Mouse (Mus musculus): ENCODE measurements around the gene Tbrg4. TPM values are rescaled to one million over a fixed set of nuclear protein-coding genes. Genes with fewer than 3 reads are reported as not detected.

The Tbrg4 gene
- total RNA-seq, 2 experiments from 2014 or later, result 105 to 108 TPM

DNA sequence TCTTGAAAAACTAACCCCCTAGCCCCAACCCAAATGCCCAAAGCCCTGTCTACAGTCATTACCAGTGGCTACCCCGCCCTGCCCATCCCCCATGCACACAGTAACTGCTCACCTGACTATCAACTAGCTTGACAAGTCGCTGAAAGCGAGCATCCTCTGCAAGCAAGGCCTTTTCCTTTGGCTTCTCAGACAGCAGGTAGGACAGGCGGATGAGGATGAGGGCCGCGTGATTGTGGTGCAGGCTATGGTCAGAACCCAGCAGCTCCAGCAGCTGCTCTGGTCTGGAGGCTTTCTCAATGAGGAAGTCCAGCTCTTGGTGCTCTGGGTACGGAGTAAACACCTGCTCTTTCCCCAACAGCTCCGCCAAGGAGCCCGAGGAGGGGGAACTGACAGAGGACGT, 2.2 kb downstream of the Tbrg4 start:
- no peak for DNase-seq

DNA sequence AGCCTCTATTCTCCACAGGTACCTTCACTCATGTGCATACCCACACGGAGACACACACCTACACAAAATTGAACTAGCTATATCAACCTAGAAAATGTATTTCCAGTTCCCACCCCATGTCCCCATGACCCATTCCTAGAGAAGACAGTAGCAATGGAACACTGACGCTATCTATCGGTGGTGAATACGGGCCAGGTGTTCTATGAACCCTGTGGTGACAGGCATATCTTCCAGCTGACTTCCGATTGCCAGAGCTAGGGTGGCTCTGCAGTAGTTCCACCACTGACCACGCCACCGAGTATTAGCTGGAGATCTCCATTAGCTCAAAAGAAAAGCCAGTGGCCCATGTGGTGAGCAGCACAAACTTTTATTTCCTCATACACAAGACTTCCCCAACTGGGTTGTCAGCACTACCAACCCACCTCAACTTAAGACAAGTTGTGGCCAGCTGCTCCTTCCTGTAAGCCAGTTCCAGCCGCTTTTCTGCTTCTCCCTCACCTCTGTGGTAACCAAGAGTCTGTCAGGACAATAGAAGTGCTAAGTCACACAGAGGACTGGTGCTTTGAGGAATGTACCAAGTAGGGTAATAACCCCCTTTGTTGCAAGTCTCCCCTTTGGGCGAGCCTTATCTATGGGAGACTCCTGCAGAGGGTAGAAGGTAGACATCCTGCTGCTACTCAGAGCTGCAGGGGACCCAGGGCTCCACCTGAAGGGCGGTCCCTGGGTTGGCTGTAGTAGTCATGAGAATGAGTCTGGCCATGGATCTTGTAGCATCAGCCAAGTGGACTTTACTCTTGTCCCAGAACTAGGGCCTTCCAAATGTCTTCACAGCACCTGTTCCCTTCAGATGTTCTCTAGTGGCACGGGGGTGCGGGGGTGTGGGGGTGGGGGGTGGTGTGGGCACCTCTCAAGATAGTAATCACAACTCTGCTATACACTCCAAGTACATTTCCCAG, 10.3 kb downstream of the Tbrg4 start:
- no peak for DNase-seq

DNA sequence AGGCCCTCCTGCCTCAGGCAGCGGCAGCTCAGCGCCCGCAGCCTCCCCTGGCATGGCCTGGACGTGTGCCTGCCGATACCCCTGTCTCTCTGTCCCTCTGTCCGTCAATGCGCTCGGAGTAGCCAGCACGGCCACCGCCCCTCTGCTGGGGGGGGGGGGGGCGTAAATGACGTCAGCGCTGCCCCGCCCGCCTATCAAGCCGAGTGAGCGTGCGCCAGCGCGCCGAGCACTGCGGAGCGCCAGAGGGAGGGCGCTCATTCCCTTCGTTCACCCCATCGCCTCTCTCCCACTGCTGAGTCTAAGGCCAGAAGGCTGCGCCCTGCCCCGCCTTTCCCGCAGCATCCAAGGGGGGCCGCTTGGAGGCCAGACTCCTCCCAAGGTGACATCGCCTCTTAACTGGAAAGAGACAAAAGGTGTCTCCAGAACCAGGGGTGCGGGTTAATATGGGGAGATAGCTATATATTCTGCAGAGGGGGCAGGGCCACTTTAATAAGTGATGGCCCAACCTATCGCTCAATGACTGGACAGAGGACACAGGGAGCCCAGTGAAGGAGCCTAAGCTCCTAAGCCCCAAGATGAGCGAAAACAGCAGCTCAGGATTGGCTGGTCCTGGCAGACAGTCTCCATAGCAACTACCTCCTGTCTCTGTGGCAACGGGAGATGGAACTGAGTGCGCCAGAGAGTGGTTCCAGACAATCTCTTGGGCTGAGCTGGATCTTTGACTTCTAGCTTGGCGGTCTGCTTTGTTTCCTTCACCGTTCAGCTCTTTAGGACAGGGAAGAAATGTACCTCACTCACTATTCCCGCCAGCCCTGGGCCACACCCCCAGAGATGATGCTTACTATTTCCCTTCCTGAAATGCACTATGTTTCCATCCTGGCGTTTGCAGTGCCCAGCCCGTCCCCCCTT, 20.1 kb downstream of the Tbrg4 start, which contains the start of gene Nacad:
TSS of gene Nacad (minus strand) at position 563 of the 909 bp plus-strand sequence.
- no peak for DNase-seq

DNA sequence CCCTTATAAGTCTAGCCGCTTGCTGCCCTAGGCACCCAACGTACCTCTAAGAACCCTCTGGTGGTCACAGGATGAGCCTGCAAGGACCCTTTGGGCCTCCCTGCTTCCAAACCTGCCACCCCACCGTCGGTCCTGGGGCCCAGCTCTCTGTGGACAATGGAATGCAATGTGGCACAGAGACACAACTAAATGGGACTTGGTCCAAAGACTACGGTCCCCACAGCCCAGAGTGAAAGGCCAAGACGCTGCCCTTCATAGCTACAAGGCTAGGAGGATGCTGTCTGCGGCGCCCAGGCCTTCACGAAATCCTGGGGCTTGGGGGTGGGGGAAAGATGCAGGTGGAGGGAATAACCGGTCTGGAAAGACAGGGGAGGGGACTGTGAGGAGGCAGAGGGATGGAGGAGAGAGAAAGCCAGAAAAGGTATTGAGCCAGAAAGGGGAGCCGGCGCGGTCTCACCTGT, 20.8 kb downstream of the Tbrg4 start:
- DNase-seq, result no peak

DNA sequence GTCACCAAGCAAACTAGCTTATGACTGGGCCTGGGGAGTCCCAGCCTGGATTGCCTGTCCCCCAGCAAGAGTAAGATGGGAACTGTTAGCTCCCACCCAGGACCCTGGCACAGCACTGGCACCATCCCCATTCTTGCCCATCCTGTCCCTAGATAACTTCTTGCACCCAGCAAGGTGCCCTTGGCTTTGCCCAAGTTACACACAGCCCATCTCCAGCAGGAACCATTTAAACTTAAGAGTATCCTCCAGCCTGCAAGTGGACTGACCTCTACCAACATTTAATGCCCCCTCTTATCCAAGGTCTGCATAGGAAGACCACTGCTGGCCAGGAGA, 21.3 kb downstream of the Tbrg4 start:
- no peak for DNase-seq

DNA sequence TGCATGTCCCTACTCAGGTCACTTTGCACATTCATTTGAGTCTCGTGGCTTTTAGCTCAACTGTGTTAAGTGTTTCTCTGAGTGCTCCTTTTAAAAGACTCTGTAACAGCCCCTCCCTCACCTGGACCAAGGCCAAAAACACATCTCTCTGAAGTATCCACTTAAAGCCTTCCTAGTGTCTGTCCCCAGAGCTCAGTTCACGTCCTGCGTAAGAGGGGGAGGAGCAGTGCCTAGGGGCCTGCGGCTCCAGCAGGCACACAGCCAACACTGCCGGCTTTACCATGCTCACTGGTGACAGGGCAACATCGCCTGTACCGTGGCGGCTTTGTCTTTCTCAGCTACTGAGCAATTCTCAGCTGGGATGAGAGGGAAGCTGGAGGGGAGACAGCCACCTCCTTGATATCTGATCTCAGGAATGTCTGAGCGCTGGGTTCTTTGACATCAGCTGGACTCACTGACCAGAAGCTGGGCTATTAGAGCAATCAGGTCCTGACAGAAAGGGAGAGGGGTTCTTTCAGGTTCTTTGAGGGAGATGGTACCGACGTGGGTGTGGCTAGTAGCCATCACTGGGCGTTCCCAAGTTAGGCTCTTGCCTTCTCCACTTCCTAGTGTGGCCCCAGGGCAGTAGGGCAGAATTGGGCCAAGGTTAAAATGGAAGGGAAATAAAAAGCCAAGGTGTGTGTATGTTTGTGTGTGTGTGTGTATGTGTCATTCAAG, 21.8 kb downstream of the Tbrg4 start:
- peak; percentile 74 for DNase-seq

DNA sequence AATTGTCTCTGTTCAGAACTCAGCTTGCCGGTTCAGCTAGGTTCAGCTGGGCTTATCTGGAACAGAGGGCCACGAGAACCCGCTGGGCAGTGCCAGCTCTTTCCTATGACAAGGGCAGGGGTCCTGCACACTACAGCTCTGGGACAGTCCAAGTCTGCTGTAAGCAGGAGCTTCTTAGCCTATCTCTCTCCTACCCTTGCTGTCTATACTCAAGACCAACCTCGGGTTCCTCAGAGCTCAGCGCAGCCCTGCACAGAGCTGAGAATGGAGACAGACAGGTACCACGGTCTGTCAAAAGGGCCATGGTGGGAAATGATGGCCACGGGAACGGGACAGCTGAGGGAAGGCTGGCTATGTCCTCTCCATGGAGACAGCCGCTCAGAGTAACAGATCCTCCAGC, 22.6 kb downstream of the Tbrg4 start:
- no peak for DNase-seq

DNA sequence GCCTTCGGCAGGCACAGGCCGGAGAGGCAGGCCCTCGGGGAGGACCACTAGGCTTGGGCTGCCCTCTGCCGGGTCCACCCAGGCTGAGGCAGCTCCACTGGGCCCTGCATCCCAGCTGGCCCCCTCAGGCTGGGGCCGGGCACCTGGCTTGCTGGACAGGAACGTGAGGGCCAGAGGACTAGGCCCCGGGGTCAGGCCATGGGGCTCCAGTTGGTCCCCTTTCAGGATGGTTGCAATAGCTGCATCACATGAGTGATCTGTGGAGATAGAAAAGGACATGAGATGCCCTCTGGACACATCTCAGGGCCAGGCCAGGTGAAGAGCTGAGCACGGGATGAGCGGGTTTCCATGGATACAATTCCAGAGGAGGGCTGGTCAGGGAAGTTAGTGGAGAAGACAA, 23.2 kb downstream of the Tbrg4 start:
- DNase-seq, result no peak

DNA sequence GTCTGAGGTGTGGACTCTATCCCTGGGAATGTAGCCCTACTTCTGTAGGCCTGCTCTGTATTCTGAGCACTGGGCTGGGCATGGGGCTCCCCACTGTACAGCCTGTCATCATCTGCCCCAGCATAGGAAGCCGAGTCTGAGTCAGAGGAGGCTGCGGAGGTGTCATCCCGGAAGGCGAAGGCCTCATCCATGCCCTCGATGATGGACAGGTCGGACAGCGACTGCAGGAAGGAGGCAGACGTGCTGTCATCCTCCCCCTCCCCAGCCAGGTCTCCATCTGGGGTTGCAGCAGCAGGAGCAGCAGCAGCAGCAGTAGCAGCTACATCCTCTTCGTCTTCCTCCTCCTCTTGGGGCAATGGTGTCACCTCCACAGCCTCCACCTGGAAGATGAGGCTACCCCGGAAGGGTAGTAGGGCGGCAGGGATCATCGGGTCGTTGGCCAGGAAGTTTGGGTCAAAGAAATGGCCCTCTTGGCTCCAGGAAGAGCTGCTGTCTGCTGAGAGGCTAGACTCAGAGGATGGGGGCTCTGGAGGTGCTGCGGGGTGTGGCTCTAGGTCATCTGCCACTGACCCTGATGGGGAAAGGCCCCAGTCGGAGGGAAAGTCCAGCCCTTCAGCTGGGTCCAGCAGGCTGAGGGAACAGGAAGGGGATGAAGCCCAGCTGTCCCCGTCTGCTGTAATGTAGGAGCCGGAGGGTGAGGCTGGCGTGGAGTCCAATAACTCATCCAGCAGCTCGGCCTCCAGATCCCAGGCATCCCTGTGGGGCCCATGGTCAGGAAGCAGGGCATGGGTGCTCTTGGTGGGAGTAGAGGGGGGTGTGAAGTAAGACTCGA, 24.0 kb downstream of the Tbrg4 start:
- no peak for DNase-seq

DNA sequence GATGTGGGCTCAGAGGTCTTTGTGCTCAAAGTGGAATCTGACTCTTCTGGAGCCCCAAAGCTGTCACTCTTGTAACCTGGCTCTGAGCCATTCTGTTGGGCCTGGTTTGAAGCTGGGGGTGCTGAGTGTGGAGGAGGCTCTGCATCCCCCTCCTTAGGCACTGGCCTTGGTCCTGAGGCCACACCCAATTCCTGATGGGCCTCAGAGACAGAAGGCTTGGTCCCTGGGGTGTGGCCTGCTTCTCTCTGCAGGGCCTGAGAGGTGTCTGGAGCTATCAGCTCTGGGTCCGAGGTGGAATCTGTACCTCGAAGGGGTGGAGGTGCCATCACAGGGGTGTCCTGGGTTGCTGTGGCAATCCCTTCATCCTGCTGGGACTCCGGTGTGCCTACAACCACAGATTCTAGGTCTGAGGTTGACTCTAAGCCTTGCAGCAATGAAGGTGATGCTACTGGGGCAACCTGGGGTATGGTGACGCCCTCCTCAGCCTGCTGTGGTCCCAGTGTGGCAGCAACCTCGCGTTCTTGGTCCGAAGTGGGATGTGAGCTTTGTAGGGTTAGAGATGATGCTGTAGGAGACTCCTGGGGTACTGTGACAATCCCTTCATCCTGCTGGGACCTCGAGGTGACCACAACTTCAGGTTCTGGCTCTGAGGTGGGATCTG, 25.5 kb downstream of the Tbrg4 start:
- no peak for DNase-seq

DNA sequence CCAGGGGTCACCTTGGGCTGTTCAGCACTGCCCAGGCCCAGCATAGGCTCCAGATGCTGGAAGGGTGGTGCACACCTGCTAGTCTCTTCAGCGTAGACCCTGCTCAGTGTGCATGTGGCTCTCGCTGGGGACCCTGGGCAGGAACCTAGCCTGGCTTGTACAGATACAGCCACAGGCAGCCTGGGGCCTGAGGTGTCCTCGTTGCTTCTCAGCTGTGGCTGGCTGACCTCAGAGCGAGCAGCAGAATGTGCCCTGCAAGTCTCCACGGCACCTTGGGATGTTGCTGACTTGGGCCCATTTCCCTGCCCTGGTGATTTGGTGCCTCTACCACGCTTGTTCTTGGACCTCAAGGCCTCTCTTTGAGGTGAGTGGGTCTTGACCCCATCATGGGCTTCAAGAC, 26.0 kb downstream of the Tbrg4 start:
- no peak for DNase-seq

DNA sequence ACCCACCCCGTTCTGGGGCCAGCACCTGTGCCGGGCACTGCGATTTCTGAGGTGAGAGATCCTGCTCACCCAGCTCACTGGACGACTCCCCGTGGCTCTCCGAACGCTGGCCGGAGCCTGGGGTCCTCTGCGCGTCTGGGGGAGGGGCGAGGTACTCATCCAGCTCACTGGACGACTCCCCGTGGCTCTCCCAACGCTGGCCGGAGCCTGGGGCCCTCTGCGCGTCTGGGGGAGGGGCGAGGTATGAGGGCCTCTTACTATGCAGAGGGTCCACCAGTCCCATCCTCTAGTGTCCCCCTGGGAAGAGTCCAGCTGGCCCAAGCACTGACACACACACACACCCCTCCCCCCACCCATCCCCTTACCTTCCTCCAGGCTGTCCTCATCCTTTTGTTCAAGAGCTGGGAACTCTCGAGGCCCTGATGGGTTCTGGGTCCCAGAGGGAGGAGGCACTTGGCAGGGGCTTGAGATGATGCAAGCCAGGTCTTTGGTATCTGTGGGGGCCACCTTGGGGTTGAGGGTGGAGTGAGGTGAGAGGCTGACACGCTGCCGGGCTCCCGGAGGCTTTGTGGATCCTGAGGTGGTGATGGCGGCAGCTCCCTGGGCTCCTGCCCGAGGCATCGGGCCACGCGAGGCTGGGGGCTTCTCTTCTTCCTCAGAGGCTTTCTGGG, 26.7 kb downstream of the Tbrg4 start:
- no peak for DNase-seq

DNA sequence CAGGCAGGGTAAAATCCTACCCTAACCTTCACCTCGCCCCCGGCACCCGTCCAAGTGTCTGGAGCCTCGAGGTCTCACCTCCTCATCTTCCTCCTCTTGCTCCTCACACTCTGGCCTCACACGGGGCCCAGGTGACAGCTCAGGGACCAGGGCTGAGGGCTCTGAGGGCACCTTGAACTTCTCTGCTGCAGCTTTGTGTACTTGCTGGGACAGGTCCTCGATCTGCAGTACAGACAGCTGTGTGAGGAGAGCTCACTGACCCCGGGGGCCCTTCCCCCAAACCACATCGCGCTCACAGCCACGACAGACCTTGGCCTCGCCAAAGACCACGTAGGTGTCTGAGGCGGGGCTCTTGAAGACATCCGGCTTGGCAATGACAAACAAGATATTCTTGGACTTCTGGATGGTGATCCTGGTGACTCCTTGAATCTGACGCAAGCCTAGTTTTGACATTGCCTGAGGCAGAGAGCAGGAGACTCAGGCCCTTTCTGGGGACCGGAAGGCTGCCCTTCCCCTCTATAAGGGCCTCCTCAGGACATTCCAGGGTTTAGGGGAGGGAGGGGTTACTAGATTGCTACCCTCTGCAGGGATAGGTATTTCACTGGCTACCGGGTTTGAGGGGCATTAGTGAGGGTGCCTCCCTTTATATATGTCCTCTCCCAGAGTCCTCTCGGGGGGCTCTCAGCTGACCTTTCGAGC, 27.5 kb downstream of the Tbrg4 start:
- DNase-seq, result no peak

DNA sequence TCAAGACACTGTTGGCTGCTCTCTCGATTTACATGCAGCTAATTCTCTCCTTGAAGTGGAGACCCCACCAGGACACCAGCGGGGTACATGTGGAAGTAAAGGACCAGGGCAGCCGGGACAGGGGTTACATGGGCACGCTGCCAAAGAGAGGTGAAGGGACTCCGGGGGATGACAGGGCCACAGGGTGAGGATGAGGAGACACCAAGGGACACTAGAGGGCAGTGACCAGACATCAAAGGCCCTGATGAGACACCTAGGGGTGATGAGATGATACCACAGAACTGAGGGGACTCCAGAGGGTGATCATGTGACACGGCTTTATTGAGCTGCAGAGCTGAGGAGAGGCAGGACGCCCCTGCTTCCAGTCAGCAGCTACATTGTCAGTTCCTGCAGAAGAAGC, 28.3 kb downstream of the Tbrg4 start:
- DNase-seq, result no peak

DNA sequence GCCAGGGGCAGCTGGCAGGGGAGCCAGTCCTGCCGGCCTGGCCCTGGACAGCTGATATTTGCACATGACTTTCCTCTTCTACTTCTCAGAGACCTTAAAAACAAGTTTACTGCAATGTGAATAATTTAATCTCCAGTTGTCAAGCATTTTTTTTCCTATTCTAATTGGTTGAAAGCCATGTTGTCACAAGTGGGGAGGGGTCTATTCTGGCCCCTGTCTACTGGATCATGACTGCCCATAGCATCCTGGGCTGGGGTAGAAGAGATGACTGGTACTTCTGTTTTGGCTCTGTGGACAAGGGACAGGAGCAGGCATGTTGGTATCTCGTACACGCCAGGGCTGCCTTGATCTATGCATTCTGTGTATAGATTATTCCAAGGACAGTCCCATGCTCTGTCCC, 29.3 kb downstream of the Tbrg4 start:
- no peak for DNase-seq

DNA sequence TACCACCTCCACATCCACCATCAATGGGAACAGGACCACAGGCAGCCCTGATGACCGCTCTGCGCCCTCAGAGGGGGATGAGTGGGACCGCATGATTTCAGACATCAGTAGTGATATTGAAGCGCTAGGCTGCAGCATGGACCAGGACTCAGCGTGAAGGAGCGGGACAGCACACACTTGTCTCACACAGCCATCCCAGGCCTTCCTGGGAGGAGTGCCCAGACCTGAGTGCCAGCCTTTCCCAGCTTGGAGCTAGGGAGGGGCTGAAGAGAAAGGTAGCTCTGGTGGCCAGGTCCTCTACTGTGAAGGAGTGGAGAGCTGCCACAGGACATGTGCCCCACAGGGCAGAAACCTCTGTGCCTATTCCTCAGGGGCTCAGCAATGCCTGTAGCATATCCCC, 29.7 kb downstream of the Tbrg4 start:
- DNase-seq, result no peak

DNA sequence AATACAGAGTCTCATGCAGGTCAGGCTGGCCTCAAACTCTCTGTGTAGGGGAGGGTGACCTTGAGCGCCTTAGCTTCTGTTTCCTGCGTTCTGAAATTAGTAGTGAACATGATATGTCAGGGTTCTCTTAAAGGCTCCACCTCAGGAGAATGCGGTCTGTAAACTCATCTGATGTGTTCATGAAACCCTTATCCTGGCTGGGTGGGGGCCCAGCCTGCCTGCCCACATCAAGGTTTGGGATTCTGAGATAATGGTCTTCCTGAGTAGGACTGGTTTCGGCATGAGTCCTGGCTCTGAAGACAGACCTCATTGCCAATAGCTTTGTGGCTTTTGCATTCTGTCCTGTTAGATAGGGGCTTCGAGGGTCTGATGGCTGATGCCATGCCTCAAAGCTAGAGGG, 30.5 kb downstream of the Tbrg4 start:
- no peak for DNase-seq

DNA sequence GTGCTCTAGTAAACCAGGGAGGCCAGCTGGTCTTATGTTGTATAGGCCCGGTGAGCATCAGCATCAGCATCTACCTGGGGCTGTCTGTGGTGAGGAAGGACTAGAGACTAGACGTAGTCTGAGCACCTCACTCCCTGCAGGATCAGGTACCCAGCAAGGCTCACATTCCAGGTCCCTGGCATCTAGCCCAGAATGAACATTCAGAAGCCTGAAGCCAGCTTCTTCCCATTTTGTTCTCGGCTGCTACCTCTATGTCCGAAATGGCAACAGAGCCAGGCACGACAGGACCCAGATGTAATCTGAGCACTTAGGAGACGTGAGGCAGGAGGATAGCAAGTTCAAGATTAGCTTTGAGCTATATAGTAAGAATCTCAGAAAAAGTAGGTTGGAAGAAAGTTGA, 31.0 kb downstream of the Tbrg4 start:
- DNase-seq, result no peak

DNA sequence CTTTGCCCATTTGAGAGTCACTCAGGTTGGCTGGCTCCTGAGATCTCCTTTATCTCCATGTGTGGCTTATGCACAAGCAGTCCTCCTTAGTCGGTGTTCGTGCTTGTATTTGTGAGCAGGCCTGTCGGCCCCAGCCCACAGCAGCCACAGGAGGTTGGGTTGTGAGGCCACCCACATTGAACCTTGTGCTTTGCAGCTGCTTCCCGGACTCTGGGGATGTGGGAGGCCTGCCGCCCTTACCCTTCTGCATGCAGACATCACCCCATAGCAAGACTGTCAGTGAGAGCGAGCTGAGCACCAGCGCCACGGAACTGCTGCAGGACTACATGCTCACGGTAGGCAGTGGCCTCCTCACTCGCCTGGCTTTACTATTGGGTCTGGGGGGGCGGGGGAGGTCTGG, 32.5 kb downstream of the Tbrg4 start:
- DNase-seq, result no peak

Measured in heart, postnatal 4 days (tissue).